Mouse (Mus musculus) heart, postnatal 0 days (tissue): ENCODE measurements around the gene Cnot3. TPM values are rescaled to one million over a fixed set of nuclear protein-coding genes. Genes with fewer than 3 reads are reported as not detected.
"Not testable (repeated sequence)": the region's sequence is repeated elsewhere in the genome, so short reads cannot be mapped to it uniquely, and the experiment has no call there.

Experiments
- ATAC-seq: fragments of 200-750 bp; cut with Nextera tagmentation; 2 replicates; pipeline ENCODE4 v1.8.0; 2017; ENCODE audit warnings: low read depth, moderate number of reproducible peaks, moderate library complexity; ENCODE audit not compliant: insufficient read depth
- DNase-seq: peaks from one replicate; pipeline ENCODE4 v3.0.0-alpha.2; 2016; ENCODE audit warnings: low spot score
- H3K27ac ChIP-seq: fragments of 300-500 bp; sonication (generic); 2 replicates; pipeline ENCODE4 v1.5.1; 2014; ENCODE audit warnings: low read depth, mild to moderate bottlenecking
- H3K27me3 ChIP-seq: fragments of 300-500 bp; sonication (generic); 2 replicates; pipeline ENCODE4 v1.6.1; 2014; ENCODE audit warnings: low read length, mixed read lengths; ENCODE audit not compliant: control insufficient read depth, insufficient read depth
- H3K36me3 ChIP-seq: fragments of 300-500 bp; sonication (generic); replicated peaks from 2 replicates; pipeline ENCODE4 v1.6.1; 2014; ENCODE audit warnings: low read length, mixed read lengths; ENCODE audit not compliant: control insufficient read depth, insufficient read depth
- H3K4me1 ChIP-seq: fragments of 300-500 bp; sonication (generic); 2 replicates; pipeline ENCODE4 v1.6.1; 2014; ENCODE audit warnings: antibody characterized with exemption; ENCODE audit not compliant: control insufficient read depth, insufficient read depth
- H3K4me2 ChIP-seq: fragments of 300-500 bp; sonication (generic); 2 replicates; pipeline ENCODE4 v1.6.1; 2014; ENCODE audit warnings: low read depth, mild to moderate bottlenecking, low read length, moderate library complexity
- H3K4me3 ChIP-seq: fragments of 300-500 bp; sonication (generic); 2 replicates; pipeline ENCODE4 v1.5.1; 2014; ENCODE audit warnings: low read depth, low read length
- H3K9ac ChIP-seq: fragments of 300-500 bp; sonication (generic); replicated peaks from 2 replicates; pipeline ENCODE4 v1.6.1; 2014; ENCODE audit warnings: low read depth, low read length, mixed read lengths
- H3K9me3 ChIP-seq: fragments of 300-500 bp; sonication (generic); replicated peaks from 2 replicates; pipeline ENCODE4 v1.6.1; 2016; ENCODE audit warnings: low read length; ENCODE audit not compliant: control insufficient read depth
- CTCF ChIP-seq: IDR thresholded peaks from 2 replicates; pipeline ENCODE4 v1.5.1; 2016; ENCODE audit warnings: antibody characterized with exemption, control low read depth, low read depth
- EP300 ChIP-seq: IDR thresholded peaks from 2 replicates; pipeline ENCODE4 v1.6.1; 2016; ENCODE audit warnings: antibody characterized with exemption, low read depth
- WGBS: fragments of 180-500 bp; shearing (Covaris S2); extraction: QIAGEN DNeasy Blood & Tissue Kit; methylation state at CpG from one replicate; pipeline ENCODE4 v1.1.7; 2014; 5-methylcytosine and 5-hydroxymethylcytosine counted together
- polyA plus RNA-seq: library from polyadenylated mRNA; unstranded; fragments of >200 nt; fragmentation: Nextera tagmentation; extraction: Ambion mirVana; gene quantifications from 2 replicates; pipeline ENCODE4 v1.2.1, GENCODE M21; 2015
- total RNA-seq: library from RNA; depleted of rRNA; stranded (reverse); fragments of >200 nt; gene quantifications from 2 replicates; pipeline ENCODE4 v1.2.3, GENCODE M21; 2014; ENCODE audit warnings: low replicate concordance; rRNA removed

Gene Cnot3
- total RNA-seq = 7.5 and 16.8 TPM in 2 replicates
- 15.9 and 19.4 TPM in 2 replicates for polyA plus RNA-seq

DNA sequence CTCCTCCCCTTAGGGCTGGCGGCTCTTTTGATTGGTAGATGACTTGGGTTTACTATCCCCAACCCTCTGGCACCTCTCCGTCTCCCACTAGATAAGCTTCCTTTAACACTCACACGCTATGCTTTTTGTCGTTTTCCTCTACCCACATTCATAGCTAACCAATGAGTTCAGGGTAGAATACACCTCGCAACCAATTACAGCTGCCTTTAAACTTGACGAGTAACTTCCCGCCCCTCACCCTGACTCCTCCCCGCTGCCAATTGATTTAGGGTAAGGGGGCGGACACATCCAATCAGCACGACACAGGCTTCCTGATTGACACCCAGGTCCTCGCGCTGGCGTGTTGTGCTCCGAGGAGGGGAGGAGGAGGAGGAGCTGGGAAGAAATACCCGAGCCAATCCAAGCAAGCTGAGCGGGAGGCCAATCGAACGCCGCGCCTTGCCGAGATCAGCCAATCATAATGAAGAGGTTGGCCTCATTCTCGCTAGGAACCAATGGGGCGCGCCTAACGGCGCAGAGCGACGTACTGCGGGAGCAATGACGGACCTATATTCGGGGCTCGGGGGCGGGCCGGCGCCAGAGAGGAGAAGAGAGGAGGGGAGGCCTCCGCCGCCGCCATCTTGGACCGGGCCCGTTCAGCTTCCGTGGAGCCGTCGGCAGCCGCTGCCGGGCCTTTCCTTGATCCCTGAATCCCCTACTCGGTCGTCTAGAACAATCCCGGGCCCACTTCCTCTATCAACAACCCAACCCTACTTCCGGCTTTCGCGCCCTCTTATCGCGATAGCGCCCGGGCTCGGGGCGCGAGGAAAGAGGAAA is at the start of gene Cnot3:
Gene Cnot3, plus strand, starts transcription at position 597 of the 816 bp plus-strand sequence.
- peaks cover 23% of the 10 kb centered on the region for H3K4me1 ChIP-seq
- H3K27me3 ChIP-seq = no peaks in the 10 kb centered on the region
- ATAC-seq (peak; percentile 97), DNase-seq (peak; percentile 100)
- under 1% methylated on average over 56 of the region's 58 CpGs for WGBS
- TF ChIP-seq EP300 = peak; percentile 95
- TF ChIP-seq CTCF = no peak
- peak within 1 kb of the TSS; percentile 79 for H3K4me2 ChIP-seq
- H3K36me3 ChIP-seq = peaks cover 16% of the 10 kb centered on the region
- peak within 1 kb of the TSS; percentile 99 for H3K27ac ChIP-seq
- peak within 1 kb of the TSS; percentile 95 for H3K4me3 ChIP-seq
- H3K9me3 ChIP-seq = no peaks in the 10 kb centered on the region
- peak within 1 kb of the TSS; percentile 95 for H3K9ac ChIP-seq

DNA sequence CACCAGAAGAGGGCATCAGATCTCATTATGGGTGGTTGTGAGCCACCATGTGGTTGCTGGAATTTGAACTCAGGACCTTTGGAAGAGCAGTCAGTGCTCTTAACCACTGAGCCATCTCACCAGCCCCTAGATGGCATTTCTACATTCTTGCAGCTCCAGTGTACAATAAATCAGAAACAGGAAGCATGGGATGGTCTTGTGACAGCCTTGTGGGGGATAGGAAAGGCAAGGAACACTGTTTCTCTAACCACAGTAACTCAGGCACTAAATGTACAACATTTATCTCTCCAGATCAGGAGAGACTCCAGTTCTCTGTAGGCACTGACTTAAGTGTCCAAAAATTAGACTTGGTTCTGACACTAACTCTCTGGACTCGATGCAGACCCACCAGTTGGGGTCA is 47.3 kb upstream of the Cnot3 start:
- DNase-seq, H3K9me3 ChIP-seq, H3K9ac ChIP-seq, H3K27ac ChIP-seq, H3K4me1 ChIP-seq, H3K4me2 ChIP-seq, H3K27me3 ChIP-seq, H3K36me3 ChIP-seq, ATAC-seq, H3K4me3 ChIP-seq: not testable (repeated sequence)
- WGBS = 43% methylated on average over 1 of the region's 1 CpGs

DNA sequence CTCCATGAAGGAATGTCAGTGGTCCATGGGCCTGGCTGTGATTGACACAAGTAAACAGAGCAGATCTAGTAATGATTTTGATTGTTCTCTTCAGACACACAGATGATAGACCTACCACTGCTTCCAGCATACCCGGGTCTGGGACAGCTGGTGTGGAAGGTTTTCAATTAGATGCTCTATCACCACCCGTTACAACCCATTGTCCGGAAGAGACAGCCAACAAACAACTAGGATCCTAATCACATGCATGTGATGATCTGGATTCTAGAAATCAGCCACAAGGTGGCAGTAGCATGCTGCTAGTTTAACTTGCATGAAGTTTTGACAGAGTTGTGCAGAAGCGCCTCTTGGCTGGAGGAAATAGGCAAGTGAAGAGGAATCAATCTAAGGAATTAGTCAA is 43.9 kb upstream of the Cnot3 start:
- H3K4me3 ChIP-seq = no peak overlapping the region
- H3K4me2 ChIP-seq = no peak overlapping the region
- WGBS = 7% methylated on average over 4 of the region's 4 CpGs
- ATAC-seq (0 out of 2 replicates have a peak, but pooled peaks have one; percentile 27), DNase-seq (peak; percentile 56)
- no peaks in the 10 kb centered on the region for H3K36me3 ChIP-seq
- no peak overlapping the region for H3K27ac ChIP-seq
- no peaks in the 10 kb centered on the region for H3K4me1 ChIP-seq
- TF ChIP-seq CTCF (peak; percentile 85), EP300 (no peak)
- H3K9ac ChIP-seq = no peak overlapping the region
- H3K27me3 ChIP-seq = no peaks in the 10 kb centered on the region
- no peaks in the 10 kb centered on the region for H3K9me3 ChIP-seq

DNA sequence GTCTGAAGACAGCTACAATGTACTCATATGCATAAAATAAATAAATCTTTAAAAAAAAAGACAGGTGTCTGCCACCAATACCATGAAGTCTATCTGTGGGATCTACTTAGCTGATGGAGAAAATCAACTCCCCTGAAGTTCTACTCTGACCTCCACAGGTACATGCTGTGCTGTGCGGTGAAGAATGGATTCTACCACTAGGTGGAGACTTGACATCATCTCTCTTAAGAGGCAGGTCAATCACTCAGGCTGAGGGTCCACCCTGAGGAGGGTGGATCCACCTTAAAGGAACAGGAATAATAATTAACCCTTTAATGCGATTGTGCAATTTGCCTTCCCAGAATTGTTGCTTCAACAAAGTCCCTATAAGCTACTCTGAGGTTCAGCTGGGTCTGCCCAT is 38.3 kb upstream of the Cnot3 start:
- Histone ChIP-seq H3K4me3 (no peak overlapping the region), H3K4me1 (0 out of 2 replicates have a peak, but pooled peaks cover 3% of the 10 kb centered on the region), H3K27me3 (no peaks in the 10 kb centered on the region), H3K27ac (no peak overlapping the region), H3K4me2 (no peak overlapping the region), H3K9ac (no peak overlapping the region), H3K9me3 (no peaks in the 10 kb centered on the region), H3K36me3 (no peaks in the 10 kb centered on the region)
- TF ChIP-seq EP300 = no peak
- TF ChIP-seq CTCF = peak; percentile 75
- peak; percentile 51 for DNase-seq
- WGBS = 5% methylated on average over 2 of the region's 2 CpGs
- peak; percentile 67 for ATAC-seq

DNA sequence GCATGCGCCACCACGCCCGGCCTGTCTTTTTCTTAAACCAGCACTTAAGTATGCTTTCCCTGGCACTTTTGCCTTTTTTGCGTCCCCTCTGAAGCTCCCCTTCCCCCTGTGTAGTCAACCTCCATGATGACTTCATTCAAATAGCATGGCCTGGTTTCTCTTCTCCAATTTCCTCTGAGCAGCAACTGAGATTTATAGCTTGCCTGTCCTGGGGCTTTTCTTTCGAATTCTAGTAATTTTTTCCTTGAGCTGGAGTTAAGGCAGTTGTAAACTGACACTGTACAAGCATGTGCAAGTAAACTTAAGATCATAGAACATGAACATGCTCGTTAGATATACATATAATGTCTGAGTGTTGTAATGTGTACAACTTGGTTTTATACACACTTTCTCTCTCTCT is 37.7 kb upstream of the Cnot3 start:
- H3K27ac ChIP-seq = no peak overlapping the region
- no peak overlapping the region for H3K4me2 ChIP-seq
- TF ChIP-seq CTCF = no peak
- no peak for TF ChIP-seq EP300
- H3K36me3 ChIP-seq = no peaks in the 10 kb centered on the region
- no peak for DNase-seq
- H3K4me1 ChIP-seq = 0 out of 2 replicates have a peak, but pooled peaks cover 3% of the 10 kb centered on the region
- WGBS = 75% methylated on average over 6 of the region's 6 CpGs
- H3K4me3 ChIP-seq = no peak overlapping the region
- H3K9ac ChIP-seq = no peak overlapping the region
- no peaks in the 10 kb centered on the region for H3K9me3 ChIP-seq
- ATAC-seq = no peak
- no peaks in the 10 kb centered on the region for H3K27me3 ChIP-seq
